Mouse (Mus musculus) neural tube, embryonic 11.5 days (tissue): ENCODE results near the gene Senp7. TPM values are rescaled to one million over a fixed set of nuclear protein-coding genes. Genes with fewer than 3 reads are reported as not detected.
"Not testable (repeated sequence)": the region's sequence is repeated elsewhere in the genome, so short reads cannot be mapped to it uniquely, and the experiment has no call there.

ENCODE experiments used
- ATAC-seq: fragments of 200-750 bp; cut with Nextera tagmentation; 2 replicates; pipeline ENCODE4 v1.8.0; 2017; ENCODE audit warnings: moderate number of reproducible peaks, mild to moderate bottlenecking, moderate TSS enrichment, moderate library complexity; ENCODE audit not compliant: insufficient read depth, low FRiP score, low TSS enrichment
- DNase-seq: peaks from one replicate; pipeline ENCODE4 v3.0.0-alpha.2; 2015; ENCODE audit warnings: low spot score
- H3K27ac ChIP-seq: fragments of 300-500 bp; sonication (generic); 2 replicates; pipeline ENCODE4 v1.5.1; 2014; ENCODE audit warnings: low read depth, mild to moderate bottlenecking, low read length
- H3K27me3 ChIP-seq: fragments of 300-500 bp; sonication (generic); 2 replicates; pipeline ENCODE4 v1.6.1; 2014; ENCODE audit warnings: mild to moderate bottlenecking, low read length, mixed read lengths; ENCODE audit not compliant: control insufficient read depth, insufficient read depth
- H3K36me3 ChIP-seq: fragments of 300-500 bp; sonication (generic); 2 replicates; pipeline ENCODE4 v1.6.1; 2014; ENCODE audit warnings: mild to moderate bottlenecking, low read length, moderate library complexity, mixed read lengths; ENCODE audit not compliant: control insufficient read depth, insufficient read depth
- H3K4me1 ChIP-seq: fragments of 300-500 bp; sonication (generic); 2 replicates; pipeline ENCODE4 v1.6.1; 2014; ENCODE audit warnings: low read length, mixed read lengths; ENCODE audit not compliant: control insufficient read depth, insufficient read depth
- H3K4me2 ChIP-seq: fragments of 300-500 bp; sonication (generic); 2 replicates; pipeline ENCODE4 v1.6.1; 2014; ENCODE audit warnings: low read depth, mild to moderate bottlenecking, moderate library complexity
- H3K4me3 ChIP-seq: fragments of 300-500 bp; sonication (generic); 2 replicates; pipeline ENCODE4 v1.5.1; 2014; ENCODE audit warnings: low read depth, low read length
- H3K9ac ChIP-seq: fragments of 300-500 bp; sonication (generic); 2 replicates; pipeline ENCODE4 v1.6.1; 2014; ENCODE audit warnings: mild to moderate bottlenecking, low read length
- H3K9me3 ChIP-seq: fragments of 300-500 bp; sonication (generic); 2 replicates; pipeline ENCODE4 v1.6.1; 2016; ENCODE audit warnings: low read length; ENCODE audit not compliant: control insufficient read depth
- WGBS: fragments of 180-500 bp; shearing (Covaris S2); extraction: QIAGEN DNeasy Blood & Tissue Kit; methylation state at CpG from one replicate; pipeline ENCODE4 v1.1.7; 2014; 5-methylcytosine and 5-hydroxymethylcytosine counted together
- polyA plus RNA-seq: library from polyadenylated mRNA; unstranded; fragments of >200 nt; fragmentation: Nextera tagmentation; extraction: Ambion mirVana; gene quantifications from 2 replicates; pipeline ENCODE4 v1.2.1, GENCODE M21; 2014

Gene Senp7
- polyA plus RNA-seq, 1 experiment from 2014 or later, result 41.7 TPM

- not testable (repeated sequence) for H3K9me3 ChIP-seq, H3K4me2 ChIP-seq
- peaks cover 10% of the 10 kb centered on the region for H3K36me3 ChIP-seq
Observed at GRCm38 (mm10) chr16:56096401-56097018, 48.4 kb downstream of the Senp7 start.

GRCm38 (mm10) chr16:56115706-56116105 is 67.6 kb downstream of the Senp7 start:
- ATAC-seq (no peak), DNase-seq (no peak)
- H3K4me3 ChIP-seq, result no peak overlapping the region
- H3K4me2 ChIP-seq, result no peak overlapping the region
- H3K36me3 ChIP-seq, result peaks cover 6% of the 10 kb centered on the region
- H3K9me3 ChIP-seq, result no peaks in the 10 kb centered on the region
- H3K4me1 ChIP-seq, result no peaks in the 10 kb centered on the region
- no peak overlapping the region for H3K9ac ChIP-seq
- no peaks in the 10 kb centered on the region for H3K27me3 ChIP-seq
- WGBS, result 89% methylated on average over 3 of the region's 3 CpGs
- H3K27ac ChIP-seq, result no peak overlapping the region

More at GRCm38 (mm10) chr16:56096401-56097018, 48.4 kb downstream of the Senp7 start:
- not testable (repeated sequence) for DNase-seq, H3K4me1 ChIP-seq, H3K27me3 ChIP-seq, H3K4me3 ChIP-seq, H3K9ac ChIP-seq, H3K27ac ChIP-seq, ATAC-seq

GRCm38 (mm10) chr16:56116155-56116554 is 68.0 kb downstream of the Senp7 start:
- H3K9ac ChIP-seq, result no peak overlapping the region
- DNase-seq (no peak), ATAC-seq (no peak)
- H3K27me3 ChIP-seq, result no peaks in the 10 kb centered on the region
- H3K27ac ChIP-seq, result no peak overlapping the region
- 89% methylated on average over 5 of the region's 5 CpGs for WGBS
- H3K9me3 ChIP-seq, result no peaks in the 10 kb centered on the region
- H3K4me2 ChIP-seq, result no peak overlapping the region
- H3K4me1 ChIP-seq, result no peaks in the 10 kb centered on the region
- H3K36me3 ChIP-seq, result peaks cover 6% of the 10 kb centered on the region
- H3K4me3 ChIP-seq, result no peak overlapping the region

DNA sequence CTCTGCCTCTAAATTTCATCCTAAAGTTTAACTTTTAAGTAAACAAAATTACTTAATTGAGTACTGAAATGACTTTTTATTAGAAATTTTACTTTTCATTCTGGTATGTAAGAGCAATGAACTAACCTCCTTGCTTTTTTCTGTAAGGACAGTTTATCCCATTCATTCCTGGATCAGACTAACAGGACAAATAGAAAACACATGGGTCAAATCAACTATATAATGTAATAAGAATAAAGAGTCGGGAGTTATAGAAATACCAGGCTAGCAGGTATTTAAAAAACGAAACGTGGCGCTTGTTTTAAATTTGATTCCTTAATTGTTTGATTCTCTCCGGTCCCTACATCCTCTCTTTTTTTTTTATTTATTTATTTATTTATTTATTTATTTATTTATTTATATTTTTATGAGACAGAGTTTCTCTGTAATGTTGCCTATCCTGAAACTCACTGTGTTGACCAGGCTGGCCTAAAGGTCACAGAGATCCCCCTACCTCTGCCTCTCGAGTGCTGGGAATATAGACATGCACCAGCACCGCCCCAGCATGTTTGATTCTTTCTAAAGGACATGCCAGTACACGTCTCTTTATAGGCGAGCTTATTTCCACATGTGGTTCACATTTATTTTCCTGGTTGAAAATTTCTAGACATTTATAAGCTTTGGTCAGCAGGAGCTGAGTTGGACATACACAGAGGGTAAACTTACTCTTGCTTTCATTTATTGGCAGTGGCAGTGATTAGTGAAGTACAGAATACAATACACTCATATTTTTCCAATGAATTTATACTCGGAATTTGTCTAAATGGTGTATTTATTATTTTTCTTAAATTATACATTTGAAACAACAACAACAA is 69.4 kb downstream of the Senp7 start:
- no peak for ATAC-seq
- 88% methylated on average over 10 of the region's 10 CpGs for WGBS

GRCm38 (mm10) chr16:56122517-56122916 is 74.4 kb downstream of the Senp7 start:
- ATAC-seq, result no peak
- DNase-seq, result no peak
- WGBS, result 84% methylated on average over 5 of the region's 5 CpGs
- H3K27me3 ChIP-seq, result no peaks in the 10 kb centered on the region
- H3K9me3 ChIP-seq, result no peaks in the 10 kb centered on the region
- no peak overlapping the region for H3K27ac ChIP-seq
- no peaks in the 10 kb centered on the region for H3K4me1 ChIP-seq
- H3K9ac ChIP-seq, result no peak overlapping the region
- peaks cover 3% of the 10 kb centered on the region; the same call in 1 of the 2 replicates for H3K36me3 ChIP-seq
- no peak overlapping the region for H3K4me2 ChIP-seq
- H3K4me3 ChIP-seq, result no peak overlapping the region

More for the DNA sequence above, 69.4 kb downstream of the Senp7 start:
- Histone ChIP-seq H3K9ac (no peak overlapping the region), H3K36me3 (peaks cover 6% of the 10 kb centered on the region), H3K27ac (no peak overlapping the region), H3K4me2 (no peak overlapping the region), H3K4me1 (no peaks in the 10 kb centered on the region), H3K9me3 (no peaks in the 10 kb centered on the region), H3K4me3 (no peak overlapping the region), H3K27me3 (no peaks in the 10 kb centered on the region)
- DNase-seq, result no peak

DNA sequence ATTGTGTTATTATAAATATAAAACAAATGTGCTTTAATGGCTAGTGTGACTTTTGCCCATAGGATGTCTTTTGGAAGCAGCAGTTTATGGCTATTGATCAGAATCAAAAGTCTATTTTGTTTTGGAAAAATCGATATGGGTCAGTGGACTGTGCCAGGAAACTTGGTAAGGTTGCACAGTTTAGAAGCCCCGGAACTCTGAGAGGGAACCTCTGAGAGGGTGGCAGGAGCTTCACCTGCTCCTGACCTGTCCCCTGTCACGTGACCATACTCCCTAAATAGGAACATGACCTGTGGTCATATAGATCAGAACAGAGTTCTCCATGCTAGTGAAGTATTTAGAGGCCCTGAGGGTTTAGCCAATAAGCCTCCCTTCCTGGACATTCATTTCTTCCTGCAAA is 75.9 kb downstream of the Senp7 start:
- H3K27ac ChIP-seq, result no peak overlapping the region
- H3K9me3 ChIP-seq, result no peaks in the 10 kb centered on the region
- no peak for DNase-seq
- H3K9ac ChIP-seq, result no peak overlapping the region
- WGBS, result 96% methylated on average over 3 of the region's 3 CpGs
- no peak overlapping the region for H3K4me3 ChIP-seq
- no peak overlapping the region for H3K4me2 ChIP-seq
- no peaks in the 10 kb centered on the region for H3K4me1 ChIP-seq
- H3K36me3 ChIP-seq, result peaks cover 5% of the 10 kb centered on the region
- no peak for ATAC-seq
- H3K27me3 ChIP-seq, result no peaks in the 10 kb centered on the region

- DNase-seq (no peak), ATAC-seq (no peak)
- no peaks in the 10 kb centered on the region for H3K9me3 ChIP-seq
- 48% methylated on average over 3 of the region's 3 CpGs for WGBS
- H3K36me3 ChIP-seq, result peaks cover 2% of the 10 kb centered on the region; the same call in 1 of the 2 replicates
- no peak overlapping the region for H3K4me2 ChIP-seq
- no peak overlapping the region for H3K9ac ChIP-seq
- H3K4me1 ChIP-seq, result no peaks in the 10 kb centered on the region
- H3K27ac ChIP-seq, result no peak overlapping the region
- no peak overlapping the region for H3K4me3 ChIP-seq
- H3K27me3 ChIP-seq, result no peaks in the 10 kb centered on the region
Observed at GRCm38 (mm10) chr16:56131666-56132065, 83.5 kb downstream of the Senp7 start.

- no peaks in the 10 kb centered on the region for H3K4me1 ChIP-seq
- no peak overlapping the region for H3K4me3 ChIP-seq
- no peaks in the 10 kb centered on the region for H3K9me3 ChIP-seq
- no peak for ATAC-seq
- no peaks in the 10 kb centered on the region for H3K27me3 ChIP-seq
- no peak for DNase-seq
- no peak overlapping the region for H3K4me2 ChIP-seq
- 65% methylated on average over 4 of the region's 4 CpGs for WGBS
- no peaks in the 10 kb centered on the region for H3K36me3 ChIP-seq
- H3K27ac ChIP-seq, result no peak overlapping the region
- no peak overlapping the region for H3K9ac ChIP-seq
Observed at GRCm38 (mm10) chr16:56134149-56134548, 86.0 kb downstream of the Senp7 start.

- not testable (repeated sequence) for ATAC-seq, H3K27ac ChIP-seq, H3K9ac ChIP-seq, H3K4me1 ChIP-seq, H3K27me3 ChIP-seq, H3K9me3 ChIP-seq, DNase-seq, H3K4me3 ChIP-seq, H3K4me2 ChIP-seq, H3K36me3 ChIP-seq
- 97% methylated on average over 5 of the region's 5 CpGs for WGBS
Observed at GRCm38 (mm10) chr16:56137672-56138071, 89.5 kb downstream of the Senp7 start.
